Mouse (Mus musculus): ENCODE measurements around the gene Plekhm3. TPM values are rescaled to one million over a fixed set of nuclear protein-coding genes. Genes with fewer than 3 reads are reported as not detected.

Gene Plekhm3
- 6.0 TPM for polyA plus RNA-seq (2014; fragmentation: Illumina TruSeq; extraction: RNeasy Lipid Tissue Mini Kit (QIAGEN cat#74804))

GRCm38 (mm10) chr1:64956479-64956961 lies at the start of gene Plekhm3:
TSS of gene Plekhm3 (minus strand) at chr1:64956824.

GRCm38 (mm10) chr1:64737502-64738179 lies 219.0 kb downstream of the Plekhm3 start, which contains the start of gene Fzd5:
TSS of gene Fzd5 (minus strand) at chr1:64737751.

Other genes starting within 250 kb of the Plekhm3 start
- gene Fzd5, start 219.1 kb downstream of the Plekhm3 start, polyA plus RNA-seq (2014; fragmentation: Illumina TruSeq; extraction: RNeasy Lipid Tissue Mini Kit (QIAGEN cat#74804)) = 6.7 TPM
- 3,153 TPM for gene Akr1cl, start 75.9 kb upstream of the Plekhm3 start, polyA plus RNA-seq (2014; fragmentation: Illumina TruSeq; extraction: RNeasy Lipid Tissue Mini Kit (QIAGEN cat#74804))
- gene Cryge, start 94.3 kb upstream of the Plekhm3 start, polyA plus RNA-seq (2014; fragmentation: Illumina TruSeq; extraction: RNeasy Lipid Tissue Mini Kit (QIAGEN cat#74804)) = not detected
- not detected for gene Crygd, start 106.6 kb upstream of the Plekhm3 start, polyA plus RNA-seq (2014; fragmentation: Illumina TruSeq; extraction: RNeasy Lipid Tissue Mini Kit (QIAGEN cat#74804))
- not detected for gene Crygc, start 116.9 kb upstream of the Plekhm3 start, polyA plus RNA-seq (2014; fragmentation: Illumina TruSeq; extraction: RNeasy Lipid Tissue Mini Kit (QIAGEN cat#74804))
- gene Crygb, start 125.5 kb upstream of the Plekhm3 start, polyA plus RNA-seq (2014; fragmentation: Illumina TruSeq; extraction: RNeasy Lipid Tissue Mini Kit (QIAGEN cat#74804)) = 1.2 TPM
- gene Cryga, start 146.5 kb upstream of the Plekhm3 start, polyA plus RNA-seq (2014; fragmentation: Illumina TruSeq; extraction: RNeasy Lipid Tissue Mini Kit (QIAGEN cat#74804)) = not detected
- not detected for gene Gm28845, start 162.7 kb upstream of the Plekhm3 start, polyA plus RNA-seq (2014; fragmentation: Illumina TruSeq; extraction: RNeasy Lipid Tissue Mini Kit (QIAGEN cat#74804))
- gene D630023F18Rik, start 166.4 kb upstream of the Plekhm3 start, polyA plus RNA-seq (2014; fragmentation: Illumina TruSeq; extraction: RNeasy Lipid Tissue Mini Kit (QIAGEN cat#74804)) = 7.6 TPM
- 911 TPM for gene Idh1, start 229.7 kb upstream of the Plekhm3 start, polyA plus RNA-seq (2014; fragmentation: Illumina TruSeq; extraction: RNeasy Lipid Tissue Mini Kit (QIAGEN cat#74804))
- gene Pikfyve, start 229.9 kb upstream of the Plekhm3 start, polyA plus RNA-seq (2014; fragmentation: Illumina TruSeq; extraction: RNeasy Lipid Tissue Mini Kit (QIAGEN cat#74804)) = 23.3 TPM